Mouse (Mus musculus) CD8-positive naive resting alpha-beta T cell, adult 2 months (primary cell): ENCODE data around the gene Ccdc22.

Source experiments
- DNase-seq, 2 experiments: peaks; one replicate each; pipeline ENCODE4 v3.0.0; 2022; ENCODE audit warnings: low read depth in 2 of 2, low spot score in 2 of 2

Gene Ccdc22

GRCm38 (mm10) chrX:7574087-7574884 is 31.0 kb downstream of the Ccdc22 start, which contains the start of gene Ppp1r3f:
Gene Ppp1r3f, minus strand, starts transcription at chrX:7574283.
- peak; percentile 89 for DNase-seq

GRCm38 (mm10) chrX:7573176-7574086 is 31.9 kb downstream of the Ccdc22 start, which contains the start of gene Foxp3:
Gene Foxp3, plus strand, starts transcription at chrX:7573644.
- peak in 1 of 2 experiments; percentile 17 for DNase-seq

- peak; percentile 33 to 51 for DNase-seq
Measured at GRCm38 (mm10) chrX:7572466-7572865, 32.9 kb downstream of the Ccdc22 start.

- no peak for DNase-seq
Measured at GRCm38 (mm10) chrX:7571565-7572136, 33.7 kb downstream of the Ccdc22 start.

GRCm38 (mm10) chrX:7570481-7571175 is 34.7 kb downstream of the Ccdc22 start:
- peak; percentile 44 to 58 for DNase-seq

GRCm38 (mm10) chrX:7567491-7567890 is 37.8 kb downstream of the Ccdc22 start:
- DNase-seq: peak; percentile 19 to 35

- DNase-seq: peak in 1 of 2 experiments; percentile 37
Measured at GRCm38 (mm10) chrX:7566352-7566751, 39.0 kb downstream of the Ccdc22 start.

GRCm38 (mm10) chrX:7563076-7563475 is 42.2 kb downstream of the Ccdc22 start:
- DNase-seq: no peak

- DNase-seq: no peak
Measured at GRCm38 (mm10) chrX:7553474-7553873, 51.8 kb downstream of the Ccdc22 start.
